Mouse (Mus musculus) neural tube, postnatal 0 days (tissue): Measurements from ENCODE around the gene Ficd. TPM values are rescaled to one million over a fixed set of nuclear protein-coding genes. Genes with fewer than 3 reads are reported as not detected.

ENCODE experiments used
- polyA plus RNA-seq: library from polyadenylated mRNA; unstranded; fragments of >200 nt; fragmentation: Nextera tagmentation; extraction: Ambion mirVana; gene quantifications from 2 replicates; pipeline ENCODE4 v1.2.1, GENCODE M21; 2015

The Ficd gene
- 9.4 and 9.9 TPM in 2 replicates for polyA plus RNA-seq

GRCm38 (mm10) chr5:113735345-113736112 is at the start of gene Ficd:
Ficd (plus strand) TSS chr5:113735803.

GRCm38 (mm10) chr5:113724446-113724845 is 11.2 kb upstream of the Ficd start, which contains the start of gene 1700069L16Rik:
1700069L16Rik (minus strand) TSS chr5:113724772.

GRCm38 (mm10) chr5:113772450-113772895 is 36.9 kb downstream of the Ficd start, which contains the start of the genes Sart3 and Iscu:
Sart3 (minus strand) TSS chr5:113772510.
Iscu (plus strand) TSS chr5:113772748.

Other genes starting within 250 kb of the Ficd start
- 15.8 and 18.8 TPM in 2 replicates for gene Wscd2, start 245.5 kb upstream of the Ficd start, polyA plus RNA-seq
- gene Cmklr1, start 85.4 kb upstream of the Ficd start, polyA plus RNA-seq: 0.90 and 1.8 TPM in 2 replicates
- gene 1700069L16Rik, start 11.0 kb upstream of the Ficd start, polyA plus RNA-seq: not detected in 2 replicates
- gene Sart3, start 36.7 kb downstream of the Ficd start, polyA plus RNA-seq: 27.8 and 30.0 TPM in 2 replicates
- 120 and 135 TPM in 2 replicates for gene Iscu, start 36.9 kb downstream of the Ficd start, polyA plus RNA-seq
- 15.2 and 15.8 TPM in 2 replicates for gene Tmem119, start 64.7 kb downstream of the Ficd start, polyA plus RNA-seq
- gene Selplg, start 96.8 kb downstream of the Ficd start, polyA plus RNA-seq: 2.9 and 3.1 TPM in 2 replicates
- 112 and 123 TPM in 2 replicates for gene Coro1c, start 173.0 kb downstream of the Ficd start, polyA plus RNA-seq